Mouse (Mus musculus) frontal cortex, adult 2 months (tissue): ENCODE results near the gene Khdrbs1. TPM values are rescaled to one million over a fixed set of nuclear protein-coding genes. Genes with fewer than 3 reads are reported as not detected.
"Not testable (repeated sequence)": the region's sequence is repeated elsewhere in the genome, so short reads cannot be mapped to it uniquely, and the experiment has no call there.

ENCODE experiments used
- DNase-seq, 2 experiments: peaks; one replicate each; pipeline ENCODE4 v3.0.0; 2022; ENCODE audit warnings: low spot score in 1 of 2; ENCODE audit errors: extremely low spot score in 1 of 2
- polyA plus RNA-seq: library from polyadenylated mRNA; depleted of rRNA; stranded (reverse); fragments of >200 nt; gene quantifications from 2 replicates; pipeline ENCODE4 v1.2.3, GENCODE M21; 2012; rRNA removed

Gene Khdrbs1
- 52.0 and 53.0 TPM in 2 replicates for polyA plus RNA-seq

- DNase-seq: peak; percentile 90 to 97
Observed at GRCm38 (mm10) chr4:129742232-129743009, at the start of gene Khdrbs1. Gene Khdrbs1 (minus strand): TSS chr4:129742303.

GRCm38 (mm10) chr4:129791399-129791798 lies 49.3 kb upstream of the Khdrbs1 start:
- DNase-seq: no peak

GRCm38 (mm10) chr4:129790475-129790874 lies 48.4 kb upstream of the Khdrbs1 start:
- DNase-seq: no peak

- no peak for DNase-seq
Observed at GRCm38 (mm10) chr4:129789635-129790034, 47.5 kb upstream of the Khdrbs1 start.

GRCm38 (mm10) chr4:129788693-129789092 lies 46.6 kb upstream of the Khdrbs1 start:
- no peak for DNase-seq

GRCm38 (mm10) chr4:129785178-129785577 lies 43.1 kb upstream of the Khdrbs1 start:
- DNase-seq: peak; percentile 52 to 95

GRCm38 (mm10) chr4:129783506-129783905 lies 41.4 kb upstream of the Khdrbs1 start:
- no peak for DNase-seq

GRCm38 (mm10) chr4:129782857-129783331 lies 40.8 kb upstream of the Khdrbs1 start:
- DNase-seq: no peak

GRCm38 (mm10) chr4:129781881-129782675 lies 40.0 kb upstream of the Khdrbs1 start:
- DNase-seq: peak in 1 of 2 experiments; percentile 33

GRCm38 (mm10) chr4:129771672-129772521 lies 29.8 kb upstream of the Khdrbs1 start:
- DNase-seq: peak in 1 of 2 experiments; percentile 40

GRCm38 (mm10) chr4:129771314-129771671 lies 29.2 kb upstream of the Khdrbs1 start:
- no peak for DNase-seq

GRCm38 (mm10) chr4:129770600-129770999 lies 28.5 kb upstream of the Khdrbs1 start:
- no peak for DNase-seq

- not testable (repeated sequence) for DNase-seq
Observed at GRCm38 (mm10) chr4:129768742-129769141, 26.6 kb upstream of the Khdrbs1 start.

- DNase-seq: no peak
Observed at GRCm38 (mm10) chr4:129767782-129768181, 25.7 kb upstream of the Khdrbs1 start.

GRCm38 (mm10) chr4:129765351-129765750 lies 23.2 kb upstream of the Khdrbs1 start:
- no peak for DNase-seq

GRCm38 (mm10) chr4:129762496-129762895 lies 20.4 kb upstream of the Khdrbs1 start:
- DNase-seq: not testable (repeated sequence)

GRCm38 (mm10) chr4:129761606-129762005 lies 19.5 kb upstream of the Khdrbs1 start:
- no peak for DNase-seq

- DNase-seq: no peak
Observed at GRCm38 (mm10) chr4:129755455-129755854, 13.4 kb upstream of the Khdrbs1 start.

- DNase-seq: no peak
Observed at GRCm38 (mm10) chr4:129754742-129755141, 12.6 kb upstream of the Khdrbs1 start.

GRCm38 (mm10) chr4:129750430-129750829 lies 8.3 kb upstream of the Khdrbs1 start:
- no peak for DNase-seq

- DNase-seq: no peak
Observed at GRCm38 (mm10) chr4:129746591-129746990, 4.5 kb upstream of the Khdrbs1 start.
